Mouse (Mus musculus) embryonic facial prominence, embryonic 15.5 days (tissue): Measurements from ENCODE around the gene Ncs1. TPM values are rescaled to one million over a fixed set of nuclear protein-coding genes. Genes with fewer than 3 reads are reported as not detected.

Experiments used
- ATAC-seq: fragments of 200-750 bp; cut with Nextera tagmentation; 2 replicates; pipeline ENCODE4 v1.8.0; 2017; ENCODE audit warnings: low read depth, moderate TSS enrichment; ENCODE audit not compliant: insufficient number of reproducible peaks, low FRiP score, low TSS enrichment
- H3K27ac ChIP-seq: fragments of 300-500 bp; sonication (generic); replicated peaks from 2 replicates; pipeline ENCODE4 v1.5.1; 2015; ENCODE audit warnings: mild to moderate bottlenecking, inconsistent platforms
- H3K27me3 ChIP-seq: fragments of 300-500 bp; sonication (generic); 2 replicates; pipeline ENCODE4 v1.6.1; 2015; ENCODE audit warnings: inconsistent platforms
- H3K36me3 ChIP-seq: fragments of 300-500 bp; sonication (generic); 2 replicates; pipeline ENCODE4 v1.6.1; 2015; ENCODE audit warnings: mild to moderate bottlenecking, inconsistent platforms
- H3K4me1 ChIP-seq: fragments of 300-500 bp; sonication (generic); 2 replicates; pipeline ENCODE4 v1.6.1; 2015; ENCODE audit warnings: inconsistent platforms
- H3K4me2 ChIP-seq: fragments of 300-500 bp; sonication (generic); replicated peaks from 2 replicates; pipeline ENCODE4 v1.6.1; 2015; ENCODE audit warnings: mild to moderate bottlenecking, inconsistent platforms
- H3K4me3 ChIP-seq: fragments of 300-500 bp; sonication (generic); replicated peaks from 2 replicates; pipeline ENCODE4 v1.5.1; 2015; ENCODE audit warnings: mild to moderate bottlenecking, inconsistent platforms
- H3K9ac ChIP-seq: fragments of 300-500 bp; sonication (generic); 2 replicates; pipeline ENCODE4 v1.6.1; 2015; ENCODE audit warnings: inconsistent platforms
- H3K9me3 ChIP-seq: fragments of 300-500 bp; sonication (generic); replicated peaks from 2 replicates; pipeline ENCODE4 v1.6.1; 2016; ENCODE audit warnings: inconsistent platforms
- WGBS: fragments of 180-500 bp; shearing (Covaris S2); methylation state at CpG from one replicate; pipeline ENCODE4 v1.1.7; 2015; 5-methylcytosine and 5-hydroxymethylcytosine counted together
- polyA plus RNA-seq: library from polyadenylated mRNA; unstranded; fragments of >200 nt; fragmentation: Nextera tagmentation; extraction: Ambion mirVana; gene quantifications from 2 replicates; pipeline ENCODE4 v1.2.1, GENCODE M21; 2015

Gene Ncs1
- polyA plus RNA-seq, 1 experiment from 2014 or later = 40.3 TPM

DNA sequence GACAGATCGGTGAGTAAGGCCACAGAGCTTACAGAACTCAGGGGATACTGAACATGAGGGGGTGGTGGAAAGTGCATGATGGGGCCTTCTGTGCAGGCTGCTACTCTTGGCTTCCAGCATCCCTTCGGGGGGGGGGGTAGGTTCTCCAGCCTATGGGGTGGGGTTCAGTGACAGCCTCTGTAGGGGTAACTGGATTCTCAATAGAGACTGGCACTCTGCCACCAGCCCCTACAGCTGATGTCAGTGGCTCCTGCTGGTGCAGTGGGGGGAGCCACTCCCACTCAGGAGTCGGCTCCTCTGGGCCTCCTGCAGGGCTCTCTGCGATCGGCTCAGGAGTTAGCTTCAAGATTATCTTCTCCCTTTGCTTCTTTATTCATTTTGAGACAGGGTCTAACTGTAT is 32.9 kb downstream of the Ncs1 start:
- H3K4me2 ChIP-seq = no peak overlapping the region
- WGBS = 68% methylated on average over 5 of the region's 5 CpGs
- no peak for ATAC-seq
- H3K4me3 ChIP-seq = no peak overlapping the region
- peaks cover 29% of the 10 kb centered on the region for H3K36me3 ChIP-seq
- H3K9me3 ChIP-seq = no peaks in the 10 kb centered on the region
- no peak overlapping the region for H3K9ac ChIP-seq
- no peak overlapping the region for H3K27ac ChIP-seq
- H3K27me3 ChIP-seq = no peaks in the 10 kb centered on the region
- no peaks in the 10 kb centered on the region for H3K4me1 ChIP-seq

- Histone ChIP-seq H3K27ac (no peak overlapping the region), H3K4me3 (no peak overlapping the region), H3K36me3 (peaks cover 41% of the 10 kb centered on the region), H3K9me3 (no peaks in the 10 kb centered on the region), H3K4me2 (no peak overlapping the region), H3K9ac (no peak overlapping the region), H3K4me1 (no peaks in the 10 kb centered on the region), H3K27me3 (no peaks in the 10 kb centered on the region)
- no peak for ATAC-seq
- WGBS = 85% methylated on average over 8 of the region's 8 CpGs
Measured at GRCm38 (mm10) chr2:31281138-31281537, 35.5 kb downstream of the Ncs1 start.

GRCm38 (mm10) chr2:31282266-31282665 is 36.6 kb downstream of the Ncs1 start:
- 49% methylated on average over 7 of the region's 7 CpGs for WGBS
- H3K4me3 ChIP-seq = no peak overlapping the region
- no peaks in the 10 kb centered on the region for H3K4me1 ChIP-seq
- no peak overlapping the region for H3K4me2 ChIP-seq
- no peak overlapping the region for H3K9ac ChIP-seq
- no peaks in the 10 kb centered on the region for H3K9me3 ChIP-seq
- H3K27ac ChIP-seq = no peak overlapping the region
- no peaks in the 10 kb centered on the region for H3K27me3 ChIP-seq
- no peak for ATAC-seq
- peaks cover 52% of the 10 kb centered on the region for H3K36me3 ChIP-seq

DNA sequence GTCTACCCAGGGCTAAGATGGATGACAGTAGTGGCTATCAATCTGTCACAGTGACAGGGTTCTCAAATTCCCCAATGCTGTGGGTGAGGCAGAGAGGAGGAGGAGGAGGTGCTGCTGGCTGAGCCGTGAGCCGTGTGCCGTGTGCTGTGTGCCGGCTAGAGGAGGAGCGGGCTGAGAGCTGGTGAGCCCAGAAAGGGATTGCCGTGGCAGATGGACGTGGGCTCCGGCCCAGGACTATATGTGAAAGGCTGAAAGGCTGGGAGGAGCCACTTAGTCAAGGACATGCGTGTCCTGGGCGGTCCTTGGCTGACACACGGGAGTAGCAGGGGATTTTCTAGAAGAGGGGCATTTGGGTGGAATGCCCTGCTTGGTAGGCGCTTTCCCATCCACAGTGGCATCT is 37.3 kb downstream of the Ncs1 start:
- Histone ChIP-seq H3K4me3 (no peak overlapping the region), H3K36me3 (peaks cover 57% of the 10 kb centered on the region), H3K9me3 (no peaks in the 10 kb centered on the region), H3K4me2 (no peak overlapping the region), H3K27me3 (no peaks in the 10 kb centered on the region), H3K27ac (no peak overlapping the region), H3K9ac (no peak overlapping the region), H3K4me1 (no peaks in the 10 kb centered on the region)
- WGBS = 94% methylated on average over 12 of the region's 12 CpGs
- no peak for ATAC-seq

GRCm38 (mm10) chr2:31284531-31284930 is 38.9 kb downstream of the Ncs1 start:
- Histone ChIP-seq H3K4me1 (no peaks in the 10 kb centered on the region), H3K4me2 (no peak overlapping the region), H3K36me3 (peaks cover 70% of the 10 kb centered on the region), H3K9me3 (no peaks in the 10 kb centered on the region), H3K27ac (no peak overlapping the region), H3K4me3 (no peak overlapping the region), H3K27me3 (no peaks in the 10 kb centered on the region), H3K9ac (no peak overlapping the region)
- WGBS = 87% methylated on average over 5 of the region's 5 CpGs
- ATAC-seq = no peak

GRCm38 (mm10) chr2:31291421-31291820 is 45.8 kb downstream of the Ncs1 start:
- no peaks in the 10 kb centered on the region for H3K9me3 ChIP-seq
- no peak overlapping the region for H3K9ac ChIP-seq
- H3K4me1 ChIP-seq = no peaks in the 10 kb centered on the region
- H3K27me3 ChIP-seq = no peaks in the 10 kb centered on the region
- no peak overlapping the region for H3K4me2 ChIP-seq
- WGBS = 12% methylated on average over 6 of the region's 6 CpGs
- H3K36me3 ChIP-seq = peaks cover 52% of the 10 kb centered on the region
- no peak for ATAC-seq
- H3K4me3 ChIP-seq = no peak overlapping the region
- H3K27ac ChIP-seq = no peak overlapping the region

DNA sequence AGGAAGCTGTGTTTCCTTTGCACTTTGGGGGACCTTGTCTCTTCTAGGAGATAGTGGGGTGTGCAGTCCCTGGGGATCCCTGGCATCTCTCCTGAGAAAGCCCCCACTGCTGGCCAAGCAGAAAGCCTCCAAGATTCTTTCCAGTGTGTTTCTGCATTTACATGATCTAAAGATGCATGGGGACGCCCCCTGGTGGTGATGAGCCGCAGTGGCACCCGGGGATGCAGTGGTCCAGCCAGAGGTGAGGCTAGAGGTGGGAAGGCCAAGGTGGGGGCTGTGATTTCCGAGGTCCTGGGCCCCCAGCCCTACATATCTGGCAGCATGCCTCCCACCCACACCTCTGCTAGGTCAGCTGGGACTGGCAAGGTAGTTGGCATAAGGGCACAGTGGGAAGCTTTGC is 49.4 kb downstream of the Ncs1 start:
- Histone ChIP-seq H3K27ac (no peak overlapping the region), H3K4me2 (no peak overlapping the region), H3K4me1 (peaks cover 18% of the 10 kb centered on the region; the same call in 1 of the 2 replicates), H3K27me3 (no peaks in the 10 kb centered on the region), H3K9ac (no peak overlapping the region), H3K9me3 (no peaks in the 10 kb centered on the region), H3K4me3 (no peak overlapping the region), H3K36me3 (peaks cover 24% of the 10 kb centered on the region)
- 5% methylated on average over 4 of the region's 4 CpGs for whole genome bisulfite sequencing
- no peak for ATAC-seq

DNA sequence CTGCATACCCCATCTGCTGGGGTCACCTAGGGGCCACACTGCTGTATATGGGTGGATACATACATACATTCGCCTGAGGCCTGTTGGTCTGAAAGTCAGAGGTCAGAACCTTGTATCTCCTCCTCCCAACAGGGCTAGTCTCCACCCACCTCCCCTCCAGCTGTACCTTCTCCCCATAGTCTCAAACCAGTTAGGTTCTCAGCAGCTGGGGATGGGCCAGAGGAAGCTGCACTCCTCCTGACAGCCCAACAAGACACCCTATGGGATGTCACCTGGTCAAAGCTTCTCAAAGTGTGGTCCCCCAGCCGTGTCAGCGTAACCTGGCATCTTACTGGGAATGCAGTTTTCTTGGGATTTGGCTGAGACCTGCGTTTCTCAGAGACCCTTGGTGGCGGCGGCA is 50.8 kb downstream of the Ncs1 start:
- no peaks in the 10 kb centered on the region for H3K9me3 ChIP-seq
- ATAC-seq = no peak
- no peak overlapping the region for H3K27ac ChIP-seq
- H3K4me1 ChIP-seq = peaks cover 18% of the 10 kb centered on the region; the same call in 1 of the 2 replicates
- H3K36me3 ChIP-seq = peaks cover 20% of the 10 kb centered on the region
- H3K9ac ChIP-seq = no peak overlapping the region
- H3K27me3 ChIP-seq = no peaks in the 10 kb centered on the region
- H3K4me2 ChIP-seq = no peak overlapping the region
- H3K4me3 ChIP-seq = no peak overlapping the region
- 76% methylated on average over 6 of the region's 6 CpGs for WGBS

DNA sequence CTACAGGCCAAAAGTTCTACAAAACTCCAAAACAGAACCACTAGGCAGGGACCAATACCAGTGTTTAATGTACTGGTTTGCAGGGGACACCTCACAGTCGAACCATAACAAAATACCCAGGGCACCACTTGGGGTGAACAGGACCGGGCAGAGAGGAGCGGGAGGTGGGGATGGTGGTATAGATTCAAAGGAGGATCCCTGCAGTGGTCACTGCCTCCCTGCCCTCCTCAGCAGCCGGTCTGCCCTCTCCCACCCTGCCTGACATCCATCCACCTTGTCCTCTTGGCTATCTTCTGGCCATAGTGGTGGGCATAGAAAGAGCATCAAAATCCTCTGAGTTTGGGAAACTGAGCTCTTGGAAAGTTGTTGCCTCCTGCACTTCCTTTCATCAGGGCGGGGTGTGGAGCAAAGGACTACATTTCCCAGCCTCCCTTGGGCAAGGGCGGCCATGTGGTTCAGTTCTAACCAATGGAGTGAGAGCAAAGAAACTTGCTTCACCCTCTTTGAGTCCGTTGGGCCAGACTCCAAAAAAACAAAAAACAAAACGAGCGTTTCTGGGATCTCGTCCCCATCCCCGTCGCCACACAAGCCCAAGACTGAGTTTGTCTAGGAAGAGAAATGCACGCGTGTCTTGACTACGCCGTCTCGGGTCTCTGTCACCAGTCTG is 52.1 kb downstream of the Ncs1 start:
- Histone ChIP-seq H3K27me3 (no peaks in the 10 kb centered on the region), H3K4me2 (peak overlapping the region; percentile 59), H3K9me3 (no peaks in the 10 kb centered on the region), H3K36me3 (peaks cover 14% of the 10 kb centered on the region), H3K4me3 (peak overlapping the region; percentile 50), H3K9ac (peak overlapping the region; percentile 40), H3K4me1 (peaks cover 18% of the 10 kb centered on the region; the same call in 1 of the 2 replicates), H3K27ac (peak overlapping the region; percentile 74)
- ATAC-seq = peak; percentile 87
- WGBS = 3% methylated on average over 17 of the region's 17 CpGs

DNA sequence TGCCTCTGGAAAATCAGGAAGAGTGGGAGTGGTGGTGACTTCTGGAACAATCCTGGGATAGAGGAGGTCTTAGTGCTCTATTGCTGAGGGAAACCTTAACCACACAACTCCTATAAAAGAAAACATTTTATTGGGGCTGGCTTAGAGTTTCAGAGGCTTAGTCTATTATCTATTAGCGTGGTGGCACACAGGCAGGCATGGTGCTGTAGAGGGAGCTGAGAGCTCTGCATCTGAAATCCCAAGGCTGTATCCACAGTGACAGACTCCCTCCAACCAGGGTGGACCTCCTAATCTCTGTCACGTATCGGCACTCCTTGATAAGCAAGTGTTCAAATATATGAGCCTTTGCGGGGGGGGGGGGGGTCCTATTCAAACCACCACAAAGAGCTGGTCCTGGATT is 53.2 kb downstream of the Ncs1 start:
- peaks cover 6% of the 10 kb centered on the region; the same call in 1 of the 2 replicates for H3K36me3 ChIP-seq
- 0 out of 2 replicates have a peak overlapping the region, but pooled peaks have one; percentile 40 for H3K9ac ChIP-seq
- no peak for ATAC-seq
- peak overlapping the region; percentile 59 for H3K4me2 ChIP-seq
- no peaks in the 10 kb centered on the region for H3K27me3 ChIP-seq
- peaks cover 18% of the 10 kb centered on the region; the same call in 1 of the 2 replicates for H3K4me1 ChIP-seq
- no peaks in the 10 kb centered on the region for H3K9me3 ChIP-seq
- no peak overlapping the region for H3K27ac ChIP-seq
- 44% methylated on average over 4 of the region's 4 CpGs for WGBS
- no peak overlapping the region for H3K4me3 ChIP-seq

DNA sequence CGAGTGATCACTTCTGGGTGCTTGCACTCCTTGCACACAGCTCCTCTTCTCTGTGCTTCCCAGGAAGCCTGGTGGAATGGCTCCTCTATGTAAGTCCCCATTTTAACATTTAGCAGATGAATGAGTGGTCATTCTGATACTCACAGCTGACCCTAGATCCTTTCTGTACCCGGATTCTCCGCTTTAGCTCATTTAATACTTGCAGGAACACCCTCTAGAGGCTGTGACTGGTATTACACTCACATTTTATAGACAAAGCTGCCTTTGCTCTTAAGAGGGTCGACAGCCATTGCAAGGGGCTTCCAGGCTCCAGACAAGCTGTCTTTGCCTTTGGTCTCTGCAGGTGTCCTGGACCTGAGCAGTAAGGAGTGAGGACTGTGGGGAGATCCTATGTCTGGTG is 53.6 kb downstream of the Ncs1 start:
- Histone ChIP-seq H3K9ac (no peak overlapping the region), H3K4me3 (no peak overlapping the region), H3K36me3 (0 out of 2 replicates have a peak, but pooled peaks cover 1% of the 10 kb centered on the region), H3K27ac (no peak overlapping the region), H3K4me2 (peak overlapping the region; percentile 59), H3K4me1 (peaks cover 18% of the 10 kb centered on the region; the same call in 1 of the 2 replicates), H3K9me3 (no peaks in the 10 kb centered on the region), H3K27me3 (no peaks in the 10 kb centered on the region)
- no peak for ATAC-seq
- 25% methylated on average over 4 of the region's 4 CpGs for WGBS

GRCm38 (mm10) chr2:31299996-31300395 is 54.4 kb downstream of the Ncs1 start:
- Histone ChIP-seq H3K4me1 (peaks cover 18% of the 10 kb centered on the region; the same call in 1 of the 2 replicates), H3K9me3 (no peaks in the 10 kb centered on the region), H3K27me3 (no peaks in the 10 kb centered on the region), H3K4me2 (no peak overlapping the region), H3K9ac (no peak overlapping the region), H3K36me3 (no peaks in the 10 kb centered on the region), H3K27ac (no peak overlapping the region), H3K4me3 (no peak overlapping the region)
- WGBS = 80% methylated on average over 10 of the region's 10 CpGs
- ATAC-seq = no peak
